Mouse (Mus musculus) forebrain, embryonic 11.5 days (tissue): ENCODE results near the gene Sin3b. TPM values are rescaled to one million over a fixed set of nuclear protein-coding genes. Genes with fewer than 3 reads are reported as not detected.

Source experiments
- ATAC-seq: fragments of 200-750 bp; cut with Nextera tagmentation; replicated peaks from 2 replicates; pipeline ENCODE4 v1.8.0; 2017; ENCODE audit warnings: moderate TSS enrichment; ENCODE audit not compliant: low FRiP score
- DNase-seq: peaks from one replicate; pipeline ENCODE4 v3.0.0-alpha.2; 2017; ENCODE audit warnings: low spot score
- H3K27ac ChIP-seq: fragments of 300-500 bp; sonication (generic); 2 replicates; pipeline ENCODE4 v1.5.1; 2014; ENCODE audit warnings: low read depth, low read length
- H3K27me3 ChIP-seq: fragments of 300-500 bp; sonication (generic); 2 replicates; pipeline ENCODE4 v1.6.1; 2014; ENCODE audit warnings: mild to moderate bottlenecking, low read length, mixed read lengths; ENCODE audit not compliant: control insufficient read depth, insufficient read depth
- H3K36me3 ChIP-seq: fragments of 300-500 bp; sonication (generic); 2 replicates; pipeline ENCODE4 v1.6.1; 2014; ENCODE audit warnings: mild to moderate bottlenecking, low read length, moderate library complexity, mixed read lengths; ENCODE audit not compliant: control insufficient read depth, insufficient read depth
- H3K4me1 ChIP-seq: fragments of 300-500 bp; sonication (generic); replicated peaks from 2 replicates; pipeline ENCODE4 v1.6.1; 2014; ENCODE audit warnings: low read length, mixed read lengths; ENCODE audit not compliant: control insufficient read depth, insufficient read depth
- H3K4me2 ChIP-seq: fragments of 300-500 bp; sonication (generic); 2 replicates; pipeline ENCODE4 v1.6.1; 2014; ENCODE audit warnings: low read depth, mild to moderate bottlenecking, low read length, moderate library complexity, mixed read lengths; ENCODE audit not compliant: severe bottlenecking
- H3K4me3 ChIP-seq: fragments of 300-500 bp; sonication (generic); 2 replicates; pipeline ENCODE4 v1.5.1; 2014; ENCODE audit warnings: low read depth, low read length
- H3K9ac ChIP-seq: fragments of 300-500 bp; sonication (generic); 2 replicates; pipeline ENCODE4 v1.6.1; 2014; ENCODE audit warnings: low read length
- H3K9me3 ChIP-seq: fragments of 300-500 bp; sonication (generic); 2 replicates; pipeline ENCODE4 v1.6.1; 2016; ENCODE audit warnings: low read length, mixed read lengths; ENCODE audit not compliant: control insufficient read depth
- WGBS: fragments of 180-500 bp; shearing (Covaris S2); extraction: QIAGEN DNeasy Blood & Tissue Kit; methylation state at CpG from one replicate; pipeline ENCODE4 v1.1.7; 2014; 5-methylcytosine and 5-hydroxymethylcytosine counted together
- polyA plus RNA-seq: library from polyadenylated mRNA; unstranded; fragments of >200 nt; fragmentation: Nextera tagmentation; extraction: Ambion mirVana; gene quantifications from 2 replicates; pipeline ENCODE4 v1.2.1, GENCODE M21; 2014

The Sin3b gene
- polyA plus RNA-seq, 1 experiment from 2014 or later, result 145 TPM

GRCm38 (mm10) chr8:72757426-72758195 is 34.5 kb downstream of the Sin3b start:
- ATAC-seq (no peak), DNase-seq (peak; percentile 44)
- WGBS, result 93% methylated on average over 15 of the region's 15 CpGs
- Histone ChIP-seq H3K4me2 (no peak overlapping the region), H3K36me3 (peaks cover 15% of the 10 kb centered on the region; the same call in 1 of the 2 replicates), H3K27me3 (no peaks in the 10 kb centered on the region), H3K9me3 (no peaks in the 10 kb centered on the region), H3K4me1 (no peaks in the 10 kb centered on the region), H3K4me3 (no peak overlapping the region), H3K9ac (no peak overlapping the region), H3K27ac (no peak overlapping the region)

GRCm38 (mm10) chr8:72758310-72758709 is 35.2 kb downstream of the Sin3b start:
- Histone ChIP-seq H3K9ac (no peak overlapping the region), H3K27ac (no peak overlapping the region), H3K27me3 (no peaks in the 10 kb centered on the region), H3K4me2 (no peak overlapping the region), H3K9me3 (no peaks in the 10 kb centered on the region), H3K36me3 (peaks cover 15% of the 10 kb centered on the region; the same call in 1 of the 2 replicates), H3K4me1 (no peaks in the 10 kb centered on the region), H3K4me3 (no peak overlapping the region)
- ATAC-seq (no peak), DNase-seq (no peak)

GRCm38 (mm10) chr8:72760216-72760615 is 37.1 kb downstream of the Sin3b start:
- Histone ChIP-seq H3K27ac (no peak overlapping the region), H3K9ac (no peak overlapping the region), H3K9me3 (no peaks in the 10 kb centered on the region), H3K4me1 (no peaks in the 10 kb centered on the region), H3K4me2 (no peak overlapping the region), H3K27me3 (no peaks in the 10 kb centered on the region), H3K36me3 (peaks cover 15% of the 10 kb centered on the region; the same call in 1 of the 2 replicates), H3K4me3 (no peak overlapping the region)
- 92% methylated on average over 3 of the region's 3 CpGs for WGBS
- ATAC-seq, result no peak
- peak; percentile 15 for DNase-seq

- H3K4me3 ChIP-seq, result no peak within 1 kb of the TSS
- no peak within 1 kb of the TSS for H3K4me2 ChIP-seq
- H3K27ac ChIP-seq, result no peak within 1 kb of the TSS
- no peak for ATAC-seq
- no peaks in the 10 kb centered on the region for H3K9me3 ChIP-seq
- peaks cover 12% of the 10 kb centered on the region; the same call in 1 of the 2 replicates for H3K36me3 ChIP-seq
- no peaks in the 10 kb centered on the region for H3K4me1 ChIP-seq
- 91% methylated on average over 7 of the region's 7 CpGs for WGBS
- peak; percentile 42 for DNase-seq
- no peak within 1 kb of the TSS for H3K9ac ChIP-seq
- H3K27me3 ChIP-seq, result no peaks in the 10 kb centered on the region
Measured at GRCm38 (mm10) chr8:72761322-72762051, 38.4 kb downstream of the Sin3b start, which contains the start of gene F2rl3. F2rl3 (plus strand) TSS chr8:72761880.

- 93% methylated on average over 12 of the region's 12 CpGs for WGBS
- DNase-seq (peak; percentile 48), ATAC-seq (no peak)
- no peak overlapping the region for H3K4me2 ChIP-seq
- H3K9me3 ChIP-seq, result no peaks in the 10 kb centered on the region
- H3K4me1 ChIP-seq, result no peaks in the 10 kb centered on the region
- no peak overlapping the region for H3K4me3 ChIP-seq
- H3K9ac ChIP-seq, result no peak overlapping the region
- H3K27ac ChIP-seq, result no peak overlapping the region
- H3K27me3 ChIP-seq, result no peaks in the 10 kb centered on the region
- peaks cover 5% of the 10 kb centered on the region; the same call in 1 of the 2 replicates for H3K36me3 ChIP-seq
Measured at GRCm38 (mm10) chr8:72762306-72762705, 39.2 kb downstream of the Sin3b start.

GRCm38 (mm10) chr8:72765696-72766095 is 42.6 kb downstream of the Sin3b start:
- Histone ChIP-seq H3K9ac (no peak overlapping the region), H3K4me3 (no peak overlapping the region), H3K4me2 (no peak overlapping the region), H3K9me3 (no peaks in the 10 kb centered on the region), H3K27ac (no peak overlapping the region), H3K4me1 (no peaks in the 10 kb centered on the region), H3K36me3 (no peaks in the 10 kb centered on the region), H3K27me3 (no peaks in the 10 kb centered on the region)
- 67% methylated on average over 4 of the region's 4 CpGs for WGBS
- ATAC-seq (no peak), DNase-seq (no peak)

GRCm38 (mm10) chr8:72766777-72767176 is 43.7 kb downstream of the Sin3b start:
- ATAC-seq, result no peak
- Histone ChIP-seq H3K27ac (no peak overlapping the region), H3K4me1 (no peaks in the 10 kb centered on the region), H3K4me3 (no peak overlapping the region), H3K36me3 (no peaks in the 10 kb centered on the region), H3K9me3 (no peaks in the 10 kb centered on the region), H3K27me3 (no peaks in the 10 kb centered on the region), H3K4me2 (no peak overlapping the region), H3K9ac (no peak overlapping the region)
- DNase-seq, result no peak
- 38% methylated on average over 7 of the region's 7 CpGs for WGBS

GRCm38 (mm10) chr8:72777797-72778196 is 54.7 kb downstream of the Sin3b start:
- Histone ChIP-seq H3K27ac (no peak overlapping the region), H3K4me3 (no peak overlapping the region), H3K4me1 (no peaks in the 10 kb centered on the region), H3K27me3 (no peaks in the 10 kb centered on the region), H3K4me2 (no peak overlapping the region), H3K9ac (no peak overlapping the region), H3K36me3 (no peaks in the 10 kb centered on the region), H3K9me3 (no peaks in the 10 kb centered on the region)
- WGBS, result 88% methylated on average over 1 of the region's 1 CpGs
- DNase-seq (no peak), ATAC-seq (no peak)
